Mouse (Mus musculus): ENCODE data around the gene Terb1.

The Terb1 gene

DNA sequence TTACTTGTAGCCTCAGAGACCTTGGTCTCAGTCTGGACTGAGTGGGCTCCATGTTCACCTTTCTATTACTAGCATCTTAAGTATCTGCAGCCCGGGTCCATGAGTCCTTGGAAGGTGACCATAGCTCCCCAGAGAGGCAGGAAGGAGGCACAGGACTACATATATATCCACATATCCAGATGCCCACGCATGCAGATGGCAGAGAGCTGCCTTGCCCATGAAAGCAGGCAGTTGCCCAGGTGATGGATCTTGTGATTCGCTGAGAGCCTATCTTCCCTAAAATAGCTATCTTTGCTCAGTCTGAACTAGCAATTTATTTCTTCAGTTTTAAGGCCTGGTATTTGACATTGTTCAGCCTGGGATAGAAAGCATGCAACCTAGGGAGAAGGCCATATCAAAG is 98.2 kb downstream of the Terb1 start:
- DNase-seq (ENCODE audit: low read depth) = no peak

DNA sequence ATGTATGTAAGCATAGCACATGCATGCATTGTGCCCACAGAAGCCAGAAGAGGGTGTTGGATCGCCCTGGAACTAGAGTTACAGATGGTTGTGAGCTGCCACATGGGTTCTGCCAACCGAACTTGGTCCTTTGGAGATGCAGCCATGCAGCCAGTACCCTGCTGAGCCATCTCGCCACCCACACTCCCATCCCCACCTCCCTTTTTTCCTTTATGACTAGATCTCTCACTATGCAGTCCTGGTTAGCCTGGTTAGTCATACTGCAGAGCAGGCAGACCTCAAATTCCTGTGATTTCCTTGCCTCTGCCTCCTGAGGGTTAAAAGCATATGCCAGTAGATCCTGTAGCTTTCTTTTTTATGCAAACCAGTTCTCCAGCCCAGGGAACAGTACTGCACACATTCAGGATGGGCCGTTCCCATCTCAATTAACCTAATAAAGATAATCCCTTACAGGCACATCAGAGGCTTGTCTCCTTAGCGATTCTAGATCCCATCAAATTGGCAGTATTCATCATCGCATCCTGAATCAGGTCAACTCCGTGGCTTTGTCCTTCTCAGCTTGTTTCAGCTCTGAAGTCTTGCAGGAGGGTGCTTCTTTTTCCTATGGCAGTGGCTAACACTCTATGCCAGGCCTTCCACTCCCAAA is 99.0 kb downstream of the Terb1 start:
- no peak for DNase-seq (ENCODE audit: low read depth)

DNA sequence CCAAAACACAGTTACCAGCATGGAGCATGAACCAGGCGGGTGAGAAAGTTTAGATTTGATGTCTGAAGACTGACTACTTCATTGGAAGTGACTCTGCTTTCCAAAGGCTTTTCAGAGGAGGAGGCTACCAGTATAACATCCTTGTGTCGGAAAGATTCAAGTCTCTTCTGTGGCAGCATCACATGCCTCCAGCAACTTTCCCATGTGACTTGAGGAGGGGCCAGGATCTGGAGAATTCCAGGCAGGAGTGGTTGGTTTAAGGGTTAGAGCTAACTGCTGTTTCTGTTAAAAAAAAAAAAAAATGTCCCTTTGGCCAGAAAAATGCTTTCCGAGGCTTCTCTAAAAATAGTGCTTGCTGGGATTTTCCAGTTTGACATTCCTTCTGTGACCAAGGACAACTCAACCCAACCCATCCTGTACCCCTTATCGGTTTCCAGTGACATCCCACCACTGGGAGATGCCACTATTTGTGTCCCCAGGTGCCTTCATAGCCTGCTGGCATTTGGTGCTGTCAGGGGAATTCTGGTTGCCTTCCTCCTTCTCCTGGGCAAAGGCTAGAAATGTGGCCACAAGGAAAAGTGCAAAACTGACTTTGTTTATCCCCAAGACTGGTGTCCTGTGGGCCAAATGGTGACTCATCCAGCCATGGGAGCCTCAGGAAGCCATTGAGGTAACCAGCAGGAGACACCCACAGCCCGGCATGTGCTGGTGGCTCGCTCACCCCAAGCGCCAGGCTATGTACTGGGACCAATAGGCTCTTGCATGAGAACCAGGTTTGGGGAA is 101.2 kb downstream of the Terb1 start:
- DNase-seq (ENCODE audit: low read depth) = no peak

DNA sequence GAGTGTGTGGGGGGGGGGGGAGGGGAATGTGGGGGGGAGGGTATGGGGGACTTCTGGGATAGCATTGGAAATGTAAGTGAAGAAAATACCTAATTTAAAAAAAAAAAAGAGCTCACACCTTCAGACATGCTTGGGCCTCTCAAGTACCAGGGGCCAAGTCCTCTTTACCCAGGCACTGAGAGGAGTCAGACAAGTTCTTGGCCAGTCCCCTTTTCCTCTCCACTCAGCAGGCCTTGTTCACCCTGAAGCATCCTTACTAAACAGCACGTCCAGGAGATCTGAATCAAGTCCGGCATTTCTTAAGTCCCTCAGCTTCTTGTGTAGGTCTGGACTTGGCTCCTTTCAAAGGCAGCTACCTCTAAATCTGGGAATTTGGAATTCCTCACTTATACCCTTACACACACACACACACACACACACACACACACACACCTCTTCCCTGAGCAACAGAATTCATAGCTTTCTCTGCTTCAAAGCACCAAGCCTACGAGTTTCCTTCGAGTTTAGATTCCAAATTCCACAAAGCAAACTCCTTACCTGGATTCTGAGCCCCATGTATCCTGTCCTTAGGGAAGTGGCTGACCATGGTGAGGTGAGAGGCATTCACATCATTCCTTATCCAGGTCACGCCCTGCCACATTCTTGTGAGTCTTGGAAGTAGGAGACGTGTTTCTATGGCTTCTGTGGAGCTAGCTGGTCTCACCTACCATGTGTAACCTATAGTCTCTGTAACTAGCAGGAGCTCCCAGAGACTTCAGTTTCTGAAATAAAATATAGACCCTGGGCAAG is 103.2 kb downstream of the Terb1 start:
- no peak for DNase-seq (ENCODE audit: low read depth)

- DNase-seq (ENCODE audit: low read depth) = no peak
Observed at GRCm38 (mm10) chr8:104405430-104406187, 104.1 kb downstream of the Terb1 start.

DNA sequence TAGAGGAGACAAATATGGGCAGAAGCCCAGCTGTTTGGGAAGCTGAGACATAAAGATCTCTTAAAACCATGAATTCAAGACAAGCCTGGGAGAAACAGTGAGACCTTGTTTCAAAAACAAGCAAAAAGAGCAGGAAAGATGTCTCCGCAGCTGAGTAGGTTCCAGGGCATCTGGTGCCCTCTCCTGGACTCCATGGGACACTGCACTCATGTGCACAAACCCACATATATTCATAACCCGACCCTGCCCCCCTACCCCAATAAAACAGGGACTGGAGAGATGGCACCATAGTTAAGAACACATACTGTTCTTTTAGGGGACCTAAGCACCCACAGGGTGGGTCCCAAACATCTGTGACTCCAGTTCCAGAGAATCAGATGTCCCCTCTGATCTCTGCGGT is 106.1 kb downstream of the Terb1 start:
- DNase-seq (ENCODE audit: low read depth) = no peak

Data from naive thymus-derived CD4-positive, alpha-beta T cell, adult 2 months (primary cell).